Mouse (Mus musculus) liver, adult 2 months (tissue): ENCODE measurements around the gene Zfand5. TPM values are rescaled to one million over a fixed set of nuclear protein-coding genes. Genes with fewer than 3 reads are reported as not detected.

ENCODE experiments used
- DNase-seq: peaks from one replicate; pipeline ENCODE4 v3.0.0-alpha.2; 2011; ENCODE audit warnings: low read depth, low spot score; ENCODE audit errors: extremely low read depth
- H3K27ac ChIP-seq: fragments of 200-500 bp; replicated peaks from 2 replicates; pipeline ENCODE4 v1.5.1; 2012; ENCODE audit warnings: low read depth, mild to moderate bottlenecking, control low read depth, inconsistent platforms, low read length; ENCODE audit not compliant: insufficient read depth
- H3K27me3 ChIP-seq: fragments of 200-500 bp; 2 replicates; pipeline ENCODE4 v1.6.1; 2012; ENCODE audit warnings: mild to moderate bottlenecking, moderate library complexity, low read length, inconsistent platforms; ENCODE audit not compliant: control insufficient read depth, insufficient read depth
- H3K36me3 ChIP-seq: fragments of 200-500 bp; 2 replicates; pipeline ENCODE4 v1.6.1; 2012; ENCODE audit warnings: low read length, inconsistent platforms; ENCODE audit not compliant: control insufficient read depth, insufficient read depth
- H3K4me1 ChIP-seq: fragments of 200-500 bp; 2 replicates; pipeline ENCODE4 v1.6.1; 2011; ENCODE audit warnings: low read length; ENCODE audit not compliant: control insufficient read depth, insufficient read depth
- H3K4me3 ChIP-seq: fragments of 200-500 bp; 2 replicates; pipeline ENCODE4 v1.5.1; 2011; ENCODE audit warnings: low read depth, mild to moderate bottlenecking, control low read depth, low read length, moderate library complexity; ENCODE audit not compliant: insufficient read depth
- H3K79me2 ChIP-seq: fragments of 200-500 bp; 2 replicates; pipeline ENCODE4 v1.6.1; 2012; ENCODE audit warnings: inconsistent platforms, mild to moderate bottlenecking, low read length, moderate library complexity; ENCODE audit not compliant: control insufficient read depth, insufficient read depth
- H3K9ac ChIP-seq: fragments of 200-500 bp; 2 replicates; pipeline ENCODE4 v1.6.1; 2012; ENCODE audit warnings: low read depth, mild to moderate bottlenecking, control low read depth, inconsistent platforms, low read length
- CTCF ChIP-seq: fragments of 200-500 bp; IDR thresholded peaks from 2 replicates; pipeline ENCODE4 v1.5.1; 2011; ENCODE audit warnings: low read depth, low read length, control low read depth
- POLR2A ChIP-seq: fragments of 200-500 bp; IDR thresholded peaks from 2 replicates; pipeline ENCODE4 v1.6.1; 2011; ENCODE audit warnings: low read length, control low read depth; ENCODE audit not compliant: insufficient read depth; ENCODE audit errors: extremely low read depth
- WGBS: fragments of 180-500 bp; shearing (Covaris S2); methylation state at CpG from one replicate; pipeline ENCODE4 v1.1.7; 2018; 5-methylcytosine and 5-hydroxymethylcytosine counted together
- polyA plus RNA-seq: library from polyadenylated mRNA; depleted of rRNA; stranded (reverse); fragments of >200 nt; gene quantifications from 2 replicates; pipeline ENCODE4 v1.2.3, GENCODE M21; 2012
- total RNA-seq: library from RNA; depleted of rRNA; stranded (reverse); fragments of >200 nt; gene quantifications from 2 replicates; pipeline ENCODE4 v1.2.3, GENCODE M21; 2014

Zfand5 gene
- total and polyA plus RNA-seq, 2 experiments: 7.6 to 37.9 TPM

- TF ChIP-seq CTCF: no peak
- no peak for TF ChIP-seq POLR2A
- H3K27ac ChIP-seq: no peak overlapping the region
- no peaks in the 10 kb centered on the region for H3K36me3 ChIP-seq
- peak; percentile 26 for DNase-seq
- no peaks in the 10 kb centered on the region for H3K79me2 ChIP-seq
- no peaks in the 10 kb centered on the region for H3K27me3 ChIP-seq
- no peak overlapping the region for H3K4me3 ChIP-seq
- WGBS: 29% methylated on average over 3 of the region's 3 CpGs
- H3K9ac ChIP-seq: no peak overlapping the region
- no peaks in the 10 kb centered on the region for H3K4me1 ChIP-seq
Measured at GRCm38 (mm10) chr19:21315701-21316100, 43.6 kb downstream of the Zfand5 start.

GRCm38 (mm10) chr19:21319618-21320017 is 47.5 kb downstream of the Zfand5 start:
- Histone ChIP-seq H3K4me1 (no peaks in the 10 kb centered on the region), H3K79me2 (no peaks in the 10 kb centered on the region), H3K27ac (no peak overlapping the region), H3K27me3 (no peaks in the 10 kb centered on the region), H3K4me3 (no peak overlapping the region), H3K9ac (no peak overlapping the region), H3K36me3 (no peaks in the 10 kb centered on the region)
- DNase-seq: no peak
- 97% methylated on average over 1 of the region's 1 CpGs for WGBS
- TF ChIP-seq POLR2A (no peak), CTCF (no peak)

- 94% methylated on average over 3 of the region's 3 CpGs for WGBS
- H3K27ac ChIP-seq: no peak overlapping the region
- no peaks in the 10 kb centered on the region for H3K79me2 ChIP-seq
- H3K4me1 ChIP-seq: no peaks in the 10 kb centered on the region
- no peaks in the 10 kb centered on the region for H3K27me3 ChIP-seq
- no peaks in the 10 kb centered on the region for H3K36me3 ChIP-seq
- H3K9ac ChIP-seq: no peak overlapping the region
- TF ChIP-seq CTCF (no peak), POLR2A (no peak)
- no peak overlapping the region for H3K4me3 ChIP-seq
- DNase-seq: no peak
Measured at GRCm38 (mm10) chr19:21325333-21325732, 53.3 kb downstream of the Zfand5 start.

GRCm38 (mm10) chr19:21328951-21329350 is 56.9 kb downstream of the Zfand5 start:
- DNase-seq: no peak
- Histone ChIP-seq H3K4me3 (no peak overlapping the region), H3K27ac (no peak overlapping the region), H3K9ac (no peak overlapping the region), H3K79me2 (no peaks in the 10 kb centered on the region), H3K36me3 (no peaks in the 10 kb centered on the region), H3K4me1 (peaks cover 2% of the 10 kb centered on the region), H3K27me3 (no peaks in the 10 kb centered on the region)
- 82% methylated on average over 9 of the region's 9 CpGs for whole genome bisulfite sequencing
- no peak for TF ChIP-seq POLR2A
- TF ChIP-seq CTCF: no peak

- peak; percentile 97 for DNase-seq
- peak overlapping the region; percentile 95 for H3K27ac ChIP-seq
- no peaks in the 10 kb centered on the region for H3K27me3 ChIP-seq
- H3K36me3 ChIP-seq: no peaks in the 10 kb centered on the region
- no peak overlapping the region; the same call in 1 of the 2 replicates for H3K4me3 ChIP-seq
- 0 out of 2 replicates have a peak overlapping the region, but pooled peaks have one; percentile 45 for H3K9ac ChIP-seq
- no peaks in the 10 kb centered on the region for H3K79me2 ChIP-seq
- peaks cover 2% of the 10 kb centered on the region for H3K4me1 ChIP-seq
- 15% methylated on average over 5 of the region's 5 CpGs for WGBS
- TF ChIP-seq POLR2A: no peak
- TF ChIP-seq CTCF: no peak
Measured at GRCm38 (mm10) chr19:21329770-21330169, 57.7 kb downstream of the Zfand5 start.

- no peak for TF ChIP-seq POLR2A
- TF ChIP-seq CTCF: no peak
- Histone ChIP-seq H3K27ac (peak overlapping the region; percentile 95), H3K4me3 (no peak overlapping the region; the same call in 1 of the 2 replicates), H3K9ac (no peak overlapping the region; the same call in 1 of the 2 replicates), H3K27me3 (no peaks in the 10 kb centered on the region), H3K4me1 (peaks cover 2% of the 10 kb centered on the region), H3K36me3 (no peaks in the 10 kb centered on the region), H3K79me2 (no peaks in the 10 kb centered on the region)
- 23% methylated on average over 6 of the region's 6 CpGs for WGBS
- DNase-seq: peak; percentile 99
Measured at GRCm38 (mm10) chr19:21330305-21331115, 58.4 kb downstream of the Zfand5 start.
